Mouse (Mus musculus): ENCODE results near the gene Casp6. TPM values are rescaled to one million over a fixed set of nuclear protein-coding genes. Genes with fewer than 3 reads are reported as not detected.

Casp6 gene
- 34.7 and 38.4 TPM in 2 replicates for polyA plus RNA-seq (2015; fragmentation: Nextera tagmentation; extraction: Ambion mirVana)

DNA sequence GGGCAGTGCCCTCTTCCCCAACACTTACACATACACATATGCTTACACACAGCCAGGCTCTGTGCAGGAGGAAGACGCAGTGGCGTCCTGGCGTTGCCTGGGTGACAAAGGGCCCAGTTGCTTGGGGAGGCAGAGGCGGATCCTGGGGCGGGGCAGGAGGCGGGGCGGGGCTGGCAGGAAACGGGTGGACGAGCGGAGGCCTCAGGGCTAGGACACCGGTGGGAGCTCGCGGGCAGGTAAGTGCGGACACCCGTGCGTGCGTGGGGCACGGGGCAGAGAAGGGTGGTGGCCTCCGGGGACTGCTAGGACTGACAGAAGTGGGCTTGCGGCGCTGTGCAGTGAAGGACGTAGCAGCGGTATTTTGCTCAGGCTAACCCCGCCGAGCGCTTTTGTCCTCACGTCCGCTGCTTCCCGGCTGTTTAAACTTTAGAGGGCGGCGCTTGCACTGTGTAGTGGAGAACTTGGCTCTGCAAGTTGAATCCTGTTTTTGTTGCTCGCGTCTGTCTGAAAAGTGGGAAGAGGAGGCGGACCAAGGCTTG is at the start of gene Casp6:
TSS of gene Casp6 (plus strand) at position 155 of the 539 bp plus-strand sequence.

GRCm38 (mm10) chr3:129878405-129879021 is 22.7 kb upstream of the Casp6 start, which contains the start of gene Pla2g12a:
Gene Pla2g12a, plus strand, starts transcription at chr3:129878606.

Other genes with a start within 250 kb of the Casp6 start
- gene Egf, start 146.1 kb upstream of the Casp6 start, polyA plus RNA-seq (2015; fragmentation: Nextera tagmentation; extraction: Ambion mirVana) = 0.69 and 1.1 TPM in 2 replicates
- not detected in 2 replicates for gene Lrit3, start 97.4 kb upstream of the Casp6 start, polyA plus RNA-seq (2015; fragmentation: Nextera tagmentation; extraction: Ambion mirVana)
- 0.07 TPM in 1 of 2 replicates, not detected in the other for gene Rrh, start 78.8 kb upstream of the Casp6 start, polyA plus RNA-seq (2015; fragmentation: Nextera tagmentation; extraction: Ambion mirVana)
- gene Gar1, start 70.0 kb upstream of the Casp6 start, polyA plus RNA-seq (2015; fragmentation: Nextera tagmentation; extraction: Ambion mirVana) = 60.9 and 66.2 TPM in 2 replicates
- gene Cfi, start 65.5 kb upstream of the Casp6 start, polyA plus RNA-seq (2015; fragmentation: Nextera tagmentation; extraction: Ambion mirVana) = 0.45 and 0.46 TPM in 2 replicates
- 112 and 123 TPM in 2 replicates for gene Pla2g12a, start 22.8 kb upstream of the Casp6 start, polyA plus RNA-seq (2015; fragmentation: Nextera tagmentation; extraction: Ambion mirVana)
- gene Mcub, start 68.8 kb downstream of the Casp6 start, polyA plus RNA-seq (2015; fragmentation: Nextera tagmentation; extraction: Ambion mirVana) = 38.6 and 42.2 TPM in 2 replicates
- gene Sec24b, start 160.1 kb downstream of the Casp6 start, polyA plus RNA-seq (2015; fragmentation: Nextera tagmentation; extraction: Ambion mirVana) = 11.8 and 12.6 TPM in 2 replicates
- 0.18 and 0.24 TPM in 2 replicates for gene Col25a1, start 230.1 kb downstream of the Casp6 start, polyA plus RNA-seq (2015; fragmentation: Nextera tagmentation; extraction: Ambion mirVana)

All from spleen, postnatal 0 days (tissue).